Mouse (Mus musculus) intestine, embryonic 16.5 days (tissue): ENCODE data around the gene Btaf1. TPM values are rescaled to one million over a fixed set of nuclear protein-coding genes. Genes with fewer than 3 reads are reported as not detected.

Experiments
- ATAC-seq: fragments of 200-750 bp; cut with Nextera tagmentation; 2 replicates; pipeline ENCODE4 v1.8.0; 2017; ENCODE audit warnings: moderate TSS enrichment, moderate library complexity
- H3K27ac ChIP-seq: fragments of 300-500 bp; sonication (generic); 2 replicates; pipeline ENCODE4 v1.5.1; 2014; ENCODE audit warnings: mild to moderate bottlenecking, low read length
- H3K27me3 ChIP-seq: fragments of 300-500 bp; sonication (generic); replicated peaks from 2 replicates; pipeline ENCODE4 v1.6.1; 2014; ENCODE audit warnings: low read length, control low read depth, mixed read lengths; ENCODE audit not compliant: control insufficient read depth, insufficient read depth
- H3K36me3 ChIP-seq: fragments of 300-500 bp; sonication (generic); 2 replicates; pipeline ENCODE4 v1.6.1; 2014; ENCODE audit warnings: low read length, control low read depth; ENCODE audit not compliant: control insufficient read depth, insufficient read depth
- H3K4me1 ChIP-seq: fragments of 300-500 bp; sonication (generic); 2 replicates; pipeline ENCODE4 v1.6.1; 2014; ENCODE audit warnings: low read length, control low read depth, mixed read lengths; ENCODE audit not compliant: control insufficient read depth, insufficient read depth
- H3K4me2 ChIP-seq: fragments of 300-500 bp; sonication (generic); 2 replicates; pipeline ENCODE4 v1.6.1; 2014; ENCODE audit warnings: low read depth, low read length, control low read depth
- H3K4me3 ChIP-seq: fragments of 300-500 bp; sonication (generic); 2 replicates; pipeline ENCODE4 v1.5.1; 2014; ENCODE audit warnings: mild to moderate bottlenecking, low read length
- H3K9ac ChIP-seq: fragments of 300-500 bp; sonication (generic); 2 replicates; pipeline ENCODE4 v1.6.1; 2014; ENCODE audit warnings: low read depth, low read length
- H3K9me3 ChIP-seq: fragments of 300-500 bp; sonication (generic); 2 replicates; pipeline ENCODE4 v1.6.1; 2016; ENCODE audit warnings: low read length, control low read depth; ENCODE audit not compliant: control insufficient read depth
- WGBS: fragments of 180-500 bp; shearing (Covaris S2); extraction: QIAGEN DNeasy Blood & Tissue Kit; methylation state at CpG from one replicate; pipeline ENCODE4 v1.1.7; 2014; 5-methylcytosine and 5-hydroxymethylcytosine counted together
- polyA plus RNA-seq: library from polyadenylated mRNA; unstranded; fragments of >200 nt; fragmentation: Nextera tagmentation; extraction: Ambion mirVana; gene quantifications from 2 replicates; pipeline ENCODE4 v1.2.1, GENCODE M21; 2015

The Btaf1 gene
- 5.8 and 6.3 TPM in 2 replicates for polyA plus RNA-seq

GRCm38 (mm10) chr19:36925671-36926552, at the start of gene Btaf1:
TSS of gene Btaf1 (plus strand) at chr19:36926079.
- peak; percentile 96 for ATAC-seq
- no peaks in the 10 kb centered on the region for H3K36me3 ChIP-seq
- H3K27ac ChIP-seq, result peak within 1 kb of the TSS; percentile 94
- H3K9ac ChIP-seq, result peak within 1 kb of the TSS; percentile 94
- H3K4me1 ChIP-seq, result peaks cover 10% of the 10 kb centered on the region
- H3K27me3 ChIP-seq, result no peaks in the 10 kb centered on the region
- H3K4me2 ChIP-seq, result peak within 1 kb of the TSS; percentile 83
- under 1% methylated on average over 88 of the region's 98 CpGs for WGBS
- no peaks in the 10 kb centered on the region for H3K9me3 ChIP-seq
- peak within 1 kb of the TSS; percentile 95 for H3K4me3 ChIP-seq

- Histone ChIP-seq H3K27me3 (no peaks in the 10 kb centered on the region), H3K4me2 (no peak overlapping the region), H3K36me3 (peaks cover 16% of the 10 kb centered on the region), H3K4me3 (no peak overlapping the region), H3K4me1 (no peaks in the 10 kb centered on the region), H3K9me3 (no peaks in the 10 kb centered on the region), H3K9ac (no peak overlapping the region), H3K27ac (no peak overlapping the region)
- ATAC-seq, result no peak
Measured at GRCm38 (mm10) chr19:36877329-36877728, 48.5 kb upstream of the Btaf1 start.

GRCm38 (mm10) chr19:36878743-36879495, 47.0 kb upstream of the Btaf1 start:
- no peak overlapping the region for H3K4me2 ChIP-seq
- H3K9ac ChIP-seq, result no peak overlapping the region
- H3K4me3 ChIP-seq, result no peak overlapping the region
- H3K27me3 ChIP-seq, result no peaks in the 10 kb centered on the region
- no peak for ATAC-seq
- 84% methylated on average over 11 of the region's 11 CpGs for WGBS
- H3K9me3 ChIP-seq, result no peaks in the 10 kb centered on the region
- H3K4me1 ChIP-seq, result no peaks in the 10 kb centered on the region
- peaks cover 10% of the 10 kb centered on the region for H3K36me3 ChIP-seq
- no peak overlapping the region for H3K27ac ChIP-seq

DNA sequence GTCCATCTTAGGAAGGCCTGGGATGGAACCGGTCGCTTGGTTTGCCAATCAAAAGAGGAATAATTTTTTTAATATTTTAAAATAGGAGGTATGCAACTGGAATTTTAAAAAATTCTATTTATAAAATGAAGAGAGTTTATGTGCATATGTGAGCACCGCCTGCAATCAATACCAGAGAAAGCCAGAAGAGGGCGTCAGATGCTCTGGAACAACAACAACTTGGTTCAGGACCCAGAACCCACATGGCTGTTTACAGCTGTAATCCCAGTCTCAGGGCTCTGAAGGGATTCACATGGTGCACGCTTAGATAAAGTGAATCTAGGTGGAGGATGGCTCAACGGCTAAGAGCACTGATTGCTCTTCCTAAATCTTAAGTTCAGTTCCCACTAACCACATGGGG, 42.8 kb upstream of the Btaf1 start:
- Histone ChIP-seq H3K9me3 (no peaks in the 10 kb centered on the region), H3K27ac (no peak overlapping the region), H3K4me3 (no peak overlapping the region), H3K36me3 (peaks cover 7% of the 10 kb centered on the region), H3K27me3 (no peaks in the 10 kb centered on the region), H3K9ac (no peak overlapping the region), H3K4me2 (no peak overlapping the region), H3K4me1 (no peaks in the 10 kb centered on the region)
- ATAC-seq, result no peak
- WGBS, result 83% methylated on average over 6 of the region's 6 CpGs

- H3K9ac ChIP-seq, result no peak overlapping the region
- no peaks in the 10 kb centered on the region for H3K27me3 ChIP-seq
- H3K4me3 ChIP-seq, result no peak overlapping the region
- peaks cover 4% of the 10 kb centered on the region for H3K36me3 ChIP-seq
- H3K9me3 ChIP-seq, result no peaks in the 10 kb centered on the region
- H3K4me2 ChIP-seq, result no peak overlapping the region
- ATAC-seq, result no peak
- no peak overlapping the region for H3K27ac ChIP-seq
- 82% methylated on average over 2 of the region's 2 CpGs for WGBS
- H3K4me1 ChIP-seq, result no peaks in the 10 kb centered on the region
Measured at GRCm38 (mm10) chr19:36886316-36886715, 39.6 kb upstream of the Btaf1 start.

DNA sequence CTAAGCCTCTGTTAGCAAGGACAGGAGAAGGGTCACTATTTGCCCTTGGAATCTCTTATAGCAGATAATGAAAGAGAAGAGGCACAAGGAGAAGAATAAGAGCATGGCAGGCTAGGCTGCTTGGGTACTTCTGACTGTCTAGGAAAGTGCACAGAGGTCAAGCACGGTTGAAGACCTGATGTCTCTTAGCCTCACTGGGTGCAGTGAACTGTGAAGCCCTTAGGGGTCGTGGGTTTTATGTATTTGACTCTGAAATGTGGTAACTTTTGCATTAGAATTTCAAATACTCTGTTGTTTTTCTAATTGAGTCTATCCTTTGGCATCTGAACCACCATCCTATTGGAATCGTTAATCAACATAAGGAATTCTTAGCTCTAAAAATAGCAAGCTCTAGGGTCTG, 38.2 kb upstream of the Btaf1 start:
- H3K36me3 ChIP-seq, result peaks cover 6% of the 10 kb centered on the region
- H3K4me3 ChIP-seq, result no peak overlapping the region
- no peak overlapping the region for H3K27ac ChIP-seq
- WGBS, result 76% methylated on average over 3 of the region's 3 CpGs
- no peak overlapping the region for H3K4me2 ChIP-seq
- no peaks in the 10 kb centered on the region for H3K4me1 ChIP-seq
- H3K9ac ChIP-seq, result no peak overlapping the region
- ATAC-seq, result no peak
- H3K9me3 ChIP-seq, result no peaks in the 10 kb centered on the region
- no peaks in the 10 kb centered on the region for H3K27me3 ChIP-seq

DNA sequence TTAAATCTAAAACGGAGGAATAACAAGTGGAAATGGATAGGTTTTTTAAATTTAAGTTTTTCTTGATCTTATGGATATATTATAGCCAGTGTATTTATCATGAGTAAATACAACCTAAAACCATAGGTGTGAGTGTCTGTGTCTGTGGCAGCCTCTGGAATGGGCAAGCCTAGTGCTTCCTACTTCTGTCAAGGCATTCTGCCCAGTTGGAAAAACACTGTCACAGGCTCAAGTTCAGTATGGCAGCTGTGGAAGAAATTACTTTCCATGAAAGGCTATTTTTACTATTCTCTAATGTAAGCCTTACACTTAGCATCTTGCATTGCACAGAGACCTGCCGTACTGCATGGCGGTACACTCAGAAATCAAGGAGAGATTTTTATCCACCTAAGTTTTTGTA, 34.1 kb upstream of the Btaf1 start:
- no peak overlapping the region for H3K9ac ChIP-seq
- peaks cover 10% of the 10 kb centered on the region; the same call in 1 of the 2 replicates for H3K36me3 ChIP-seq
- H3K4me1 ChIP-seq, result no peaks in the 10 kb centered on the region
- 96% methylated on average over 3 of the region's 3 CpGs for whole genome bisulfite sequencing
- H3K4me2 ChIP-seq, result no peak overlapping the region
- no peaks in the 10 kb centered on the region for H3K27me3 ChIP-seq
- H3K9me3 ChIP-seq, result no peaks in the 10 kb centered on the region
- H3K27ac ChIP-seq, result no peak overlapping the region
- no peak for ATAC-seq
- H3K4me3 ChIP-seq, result no peak overlapping the region

GRCm38 (mm10) chr19:36896791-36897569, 28.9 kb upstream of the Btaf1 start:
- Histone ChIP-seq H3K9me3 (no peaks in the 10 kb centered on the region), H3K4me1 (no peaks in the 10 kb centered on the region), H3K4me3 (no peak overlapping the region), H3K27me3 (no peaks in the 10 kb centered on the region), H3K9ac (no peak overlapping the region), H3K4me2 (no peak overlapping the region), H3K27ac (no peak overlapping the region), H3K36me3 (peaks cover 7% of the 10 kb centered on the region; the same call in 1 of the 2 replicates)
- 27% methylated on average over 10 of the region's 10 CpGs for WGBS
- no peak for ATAC-seq

DNA sequence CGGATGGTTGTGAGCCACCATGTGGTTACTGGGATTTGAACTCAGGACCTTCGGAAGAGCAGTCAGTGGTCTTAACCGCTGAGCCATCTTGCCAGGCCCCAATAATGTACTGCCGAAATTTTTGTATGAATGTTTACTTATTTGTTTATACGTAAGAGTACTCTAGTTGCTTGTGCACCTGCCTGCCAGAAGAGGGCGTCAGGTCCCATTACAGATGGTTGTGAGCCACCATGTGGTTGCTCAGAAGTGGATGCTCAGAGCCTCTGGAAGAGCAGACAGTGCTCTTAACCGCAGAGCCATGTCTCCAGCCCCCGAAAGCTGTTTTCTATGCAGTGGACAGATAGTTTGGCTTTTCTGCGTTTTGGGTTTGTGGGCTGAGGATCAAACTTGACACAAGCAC, 28.1 kb upstream of the Btaf1 start:
- Histone ChIP-seq H3K36me3 (peaks cover 7% of the 10 kb centered on the region; the same call in 1 of the 2 replicates), H3K9ac (no peak overlapping the region), H3K4me2 (no peak overlapping the region), H3K4me3 (no peak overlapping the region), H3K27ac (no peak overlapping the region), H3K4me1 (no peaks in the 10 kb centered on the region), H3K27me3 (no peaks in the 10 kb centered on the region), H3K9me3 (no peaks in the 10 kb centered on the region)
- ATAC-seq, result no peak
- 52% methylated on average over 9 of the region's 9 CpGs for WGBS
